Mouse (Mus musculus): Measurements from ENCODE around the gene Cds1. TPM values are rescaled to one million over a fixed set of nuclear protein-coding genes. Genes with fewer than 3 reads are reported as not detected.
A peak's percentile ranks its signal among the peaks of the same experiment; 100 is the strongest.
"Not testable (repeated sequence)": the region's sequence is repeated elsewhere in the genome, so short reads cannot be mapped to it uniquely, and the experiment has no call there.

Cds1 gene
- total RNA-seq, 2 experiments from 2014 or later, result 66.9 to 72.1 TPM

DNA sequence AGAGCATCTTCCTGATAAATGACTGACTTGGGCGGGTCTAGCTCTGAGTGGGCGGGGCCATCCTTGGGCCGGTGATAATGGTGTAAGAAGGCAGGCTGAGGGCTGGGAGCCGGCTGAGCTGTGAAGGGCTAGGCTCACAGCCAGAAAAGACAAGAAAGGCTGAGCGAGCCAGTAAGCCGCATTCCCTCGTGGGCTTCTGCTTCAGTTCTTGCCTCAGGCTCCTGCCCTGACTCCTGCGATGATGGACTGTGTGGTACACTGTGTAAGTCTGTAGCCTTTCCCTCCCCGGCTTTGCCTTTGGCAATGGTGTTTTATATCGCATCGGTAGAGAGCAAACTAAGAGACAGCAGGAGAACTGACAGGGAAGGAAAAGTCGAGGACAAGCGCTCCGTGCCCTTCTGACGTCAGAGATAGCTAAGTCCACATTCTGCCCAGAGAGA is 61.6 kb downstream of the Cds1 start:
- DNase-seq (ENCODE audit: low spot score in 2 of 2), result peak in 1 of 2 experiments; percentile 23

GRCm38 (mm10) chr5:101827477-101827876 is 62.5 kb downstream of the Cds1 start:
- DNase-seq (ENCODE audit: low spot score in 2 of 2), result no peak

- DNase-seq (ENCODE audit: low spot score in 2 of 2), result no peak
Observed at GRCm38 (mm10) chr5:101828932-101829331, 64.0 kb downstream of the Cds1 start.

GRCm38 (mm10) chr5:101830180-101830579 is 65.2 kb downstream of the Cds1 start:
- DNase-seq (ENCODE audit: low spot score in 2 of 2), result no peak

GRCm38 (mm10) chr5:101832042-101832441 is 67.1 kb downstream of the Cds1 start:
- DNase-seq (ENCODE audit: low spot score in 2 of 2), result no peak

DNA sequence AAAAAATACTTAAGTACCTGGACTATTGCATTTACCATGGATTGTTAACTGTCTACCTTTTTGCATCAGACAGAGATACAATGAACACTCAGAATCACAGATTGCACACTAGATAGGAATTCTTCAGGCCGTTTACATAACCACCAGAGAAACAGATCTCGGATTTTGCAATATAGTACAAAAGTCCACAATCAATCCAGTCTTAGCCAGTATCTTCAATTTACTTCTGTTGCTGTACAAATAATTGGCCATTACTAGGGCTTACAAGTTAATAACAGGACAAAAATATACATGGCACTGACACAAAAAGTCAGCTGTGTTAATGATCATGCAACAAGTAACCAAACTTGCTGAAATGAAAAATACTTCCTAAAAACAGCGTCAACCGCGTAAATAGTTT is 68.1 kb downstream of the Cds1 start:
- DNase-seq (ENCODE audit: low spot score in 2 of 2), result no peak

- DNase-seq (ENCODE audit: low spot score in 2 of 2), result peak in 1 of 2 experiments; percentile 30
Observed at GRCm38 (mm10) chr5:101833875-101834274, 68.9 kb downstream of the Cds1 start.

DNA sequence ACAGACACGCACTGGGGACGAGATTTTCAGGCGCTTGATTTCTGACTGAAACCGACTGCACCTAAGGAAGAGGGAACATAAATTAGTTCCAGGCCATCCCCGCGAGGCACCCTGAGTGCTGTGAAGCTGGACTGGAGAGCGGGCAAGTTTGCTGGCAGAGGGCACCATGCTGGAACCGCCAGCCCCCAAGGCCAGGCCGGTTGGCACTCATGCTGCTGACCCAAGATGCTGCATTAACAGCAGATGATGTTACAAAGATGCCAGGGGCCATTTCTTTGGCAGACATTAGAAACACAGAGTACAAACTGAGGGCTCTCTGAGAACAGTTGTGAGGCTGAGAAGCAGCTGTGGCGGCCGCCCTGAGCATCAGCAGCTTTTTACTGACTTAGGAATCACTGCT is 71.3 kb downstream of the Cds1 start:
- no peak for DNase-seq (ENCODE audit: low spot score in 2 of 2)

GRCm38 (mm10) chr5:101837605-101838004 is 72.7 kb downstream of the Cds1 start:
- DNase-seq (ENCODE audit: low spot score in 2 of 2), result not testable (repeated sequence)

DNA sequence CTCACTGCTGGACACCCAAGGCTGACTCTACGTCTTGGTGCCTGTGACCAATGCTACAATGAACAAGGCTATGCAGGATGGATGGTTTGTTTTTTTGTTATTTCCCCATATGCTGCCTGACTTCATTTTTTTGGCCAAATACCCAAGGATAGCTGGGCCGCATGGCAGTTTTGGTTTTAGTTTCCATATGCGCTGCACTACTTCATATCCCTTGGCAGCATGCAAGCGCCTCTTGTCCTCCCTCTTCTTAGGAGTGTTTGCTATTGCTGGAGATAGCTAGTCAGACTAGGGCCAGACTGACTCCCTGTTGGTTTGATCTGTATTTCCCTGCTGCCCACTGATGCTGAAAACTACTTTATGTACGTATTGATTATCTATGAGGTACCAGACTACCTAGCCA is 75.5 kb downstream of the Cds1 start:
- peak in 1 of 2 experiments; percentile 22 for DNase-seq (ENCODE audit: low spot score in 2 of 2)

DNA sequence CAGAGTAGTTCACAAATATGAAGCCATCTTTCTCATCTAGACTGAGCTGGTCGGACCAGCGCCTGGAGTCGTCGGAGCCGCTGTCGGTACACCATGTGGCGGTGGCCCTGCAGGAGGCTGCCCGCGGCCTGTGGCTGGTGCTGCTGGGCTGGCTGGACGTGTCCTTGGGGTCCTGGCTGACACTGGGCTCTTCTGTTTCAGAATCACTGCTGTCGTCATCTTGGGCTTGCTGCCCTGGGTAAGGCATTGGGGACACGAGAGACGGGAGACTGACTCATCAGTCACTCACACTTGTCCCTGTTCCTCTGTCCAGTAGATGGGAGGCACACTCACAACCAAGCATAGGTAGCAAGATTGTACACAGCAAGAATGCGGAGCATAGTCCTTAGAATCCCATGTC is 80.1 kb downstream of the Cds1 start:
- DNase-seq (ENCODE audit: low spot score in 2 of 2), result no peak

DNA sequence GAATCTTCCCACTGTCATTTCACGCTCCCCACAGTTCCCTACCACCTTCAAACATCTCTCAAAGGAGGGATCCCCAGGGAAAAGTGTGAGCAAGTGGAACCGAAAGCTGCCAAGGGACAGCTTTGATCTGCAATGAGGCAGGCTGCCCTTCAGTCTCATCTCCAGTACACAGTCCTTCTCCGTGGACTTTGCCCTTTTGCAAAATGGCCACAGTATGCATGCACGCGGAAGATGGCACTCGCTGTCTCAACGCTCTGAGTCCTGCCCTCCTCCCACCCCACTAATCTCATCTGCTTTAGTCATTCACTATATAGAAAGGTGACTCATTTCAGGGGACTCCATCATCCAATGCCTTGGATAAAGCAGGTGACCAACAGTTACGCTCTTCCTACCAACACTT is 81.0 kb downstream of the Cds1 start:
- no peak for DNase-seq (ENCODE audit: low spot score in 2 of 2)

DNA sequence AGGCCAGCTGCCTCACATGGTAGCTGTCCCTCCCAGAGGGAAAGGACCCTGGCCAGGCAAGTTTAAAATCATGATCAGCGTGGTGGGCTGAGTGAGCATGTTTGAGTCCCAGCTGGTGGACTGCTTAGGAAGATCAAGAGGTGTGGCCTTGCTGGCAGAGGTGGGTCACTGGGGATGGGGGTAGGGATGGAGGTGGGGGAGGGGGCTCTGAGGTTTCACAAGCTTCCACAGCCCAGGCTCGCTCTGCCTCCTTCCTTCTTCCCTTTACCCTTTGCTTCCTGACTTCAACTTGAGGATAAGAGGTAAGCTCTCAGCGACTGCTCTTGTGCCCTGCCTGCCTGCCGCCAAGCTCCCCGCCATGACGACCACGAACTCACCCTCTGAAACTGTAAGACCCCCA is 82.4 kb downstream of the Cds1 start:
- DNase-seq (ENCODE audit: low spot score in 2 of 2), result no peak

DNA sequence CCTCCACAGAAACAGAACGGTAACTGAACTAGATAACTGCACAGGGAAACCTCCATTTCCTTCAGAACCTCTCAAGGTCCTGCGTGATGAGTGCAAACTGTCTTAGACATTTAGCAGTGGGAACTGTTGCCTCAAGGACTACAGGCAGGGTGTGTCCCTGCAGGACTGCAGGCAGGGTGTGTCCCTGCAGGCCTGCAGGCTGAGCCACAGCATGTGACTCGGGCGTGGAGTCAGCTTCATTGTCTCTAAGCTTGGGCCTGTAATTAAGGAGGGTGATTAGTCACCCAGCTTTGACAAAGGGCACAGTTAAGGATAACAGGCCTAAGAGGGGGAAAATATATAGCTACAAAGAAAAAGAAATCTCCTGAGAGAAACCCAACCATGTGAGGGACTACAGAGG is 82.8 kb downstream of the Cds1 start:
- DNase-seq (ENCODE audit: low spot score in 2 of 2), result no peak

DNA sequence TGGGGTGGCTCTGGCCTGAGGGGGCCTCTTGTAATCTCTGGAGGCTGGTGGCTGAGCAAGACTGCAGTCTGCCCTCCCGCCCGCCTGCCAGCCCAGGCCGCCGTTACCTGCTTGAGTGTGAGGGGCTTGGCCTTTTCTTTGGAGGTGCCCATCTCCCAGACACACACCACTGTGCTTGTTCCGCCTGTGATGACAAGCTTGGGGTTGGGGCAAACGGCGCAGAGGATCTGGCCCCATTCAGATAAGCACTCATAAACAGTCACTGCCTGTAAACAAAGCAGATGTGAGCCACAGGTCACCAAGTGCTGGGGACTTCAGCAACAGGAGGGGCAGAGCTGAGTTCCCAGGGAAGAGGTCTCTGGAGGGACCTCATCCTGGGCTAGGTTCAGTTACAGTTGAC is 86.2 kb downstream of the Cds1 start:
- no peak for DNase-seq (ENCODE audit: low spot score in 2 of 2)

DNA sequence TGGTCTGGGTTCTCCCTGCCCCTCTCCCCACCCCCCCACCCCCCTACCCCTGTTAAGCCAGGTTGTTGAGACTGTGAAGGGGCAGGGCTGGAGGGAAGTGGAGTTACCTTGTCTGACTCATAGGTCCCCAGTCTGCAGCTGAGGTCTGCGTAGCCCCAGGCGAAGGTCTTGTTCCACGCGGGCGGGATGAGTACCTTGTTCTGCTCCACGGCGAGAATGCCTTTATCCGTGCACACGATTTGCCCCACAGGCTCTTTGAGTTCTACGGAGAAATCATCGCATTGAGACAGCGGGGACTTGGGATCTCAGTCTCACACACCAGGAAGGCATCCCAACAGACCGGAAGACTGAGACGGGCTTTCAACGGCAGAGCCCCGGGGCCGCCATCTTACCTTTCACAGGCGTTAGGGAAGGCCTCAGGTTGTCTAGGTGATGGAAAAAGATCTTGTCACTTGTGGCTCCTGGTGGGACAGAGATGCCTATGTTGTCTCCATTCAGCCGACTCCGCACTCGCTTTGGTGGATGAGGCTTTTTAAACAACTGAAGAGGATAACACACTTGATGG is 87.3 kb downstream of the Cds1 start:
- DNase-seq (ENCODE audit: low spot score in 2 of 2), result no peak

DNA sequence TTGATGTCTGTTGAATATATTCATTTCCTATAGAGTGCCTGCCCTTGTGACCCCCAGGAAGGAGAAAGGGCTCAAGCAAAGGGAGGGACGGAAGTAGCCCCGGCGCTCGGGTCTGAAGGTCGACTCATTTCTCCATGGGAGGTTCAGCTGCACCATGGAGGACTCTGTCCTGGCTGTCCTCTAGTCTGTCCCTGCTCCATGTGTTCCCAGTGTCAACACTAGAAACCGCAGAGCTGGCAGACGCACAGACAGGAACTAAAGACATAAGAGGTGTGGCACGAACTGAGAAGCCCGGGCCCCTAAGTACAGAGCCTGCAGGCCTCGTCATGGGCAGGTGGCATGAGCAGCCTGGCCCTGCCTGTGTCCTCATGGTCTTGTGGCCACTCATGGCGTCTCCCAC is 89.2 kb downstream of the Cds1 start:
- no peak for DNase-seq (ENCODE audit: low spot score in 2 of 2)

- DNase-seq (ENCODE audit: low spot score in 2 of 2), result no peak
Observed at GRCm38 (mm10) chr5:101854667-101855066, 89.7 kb downstream of the Cds1 start.

- no peak for DNase-seq (ENCODE audit: low spot score in 2 of 2)
Observed at GRCm38 (mm10) chr5:101855475-101855874, 90.5 kb downstream of the Cds1 start.

DNA sequence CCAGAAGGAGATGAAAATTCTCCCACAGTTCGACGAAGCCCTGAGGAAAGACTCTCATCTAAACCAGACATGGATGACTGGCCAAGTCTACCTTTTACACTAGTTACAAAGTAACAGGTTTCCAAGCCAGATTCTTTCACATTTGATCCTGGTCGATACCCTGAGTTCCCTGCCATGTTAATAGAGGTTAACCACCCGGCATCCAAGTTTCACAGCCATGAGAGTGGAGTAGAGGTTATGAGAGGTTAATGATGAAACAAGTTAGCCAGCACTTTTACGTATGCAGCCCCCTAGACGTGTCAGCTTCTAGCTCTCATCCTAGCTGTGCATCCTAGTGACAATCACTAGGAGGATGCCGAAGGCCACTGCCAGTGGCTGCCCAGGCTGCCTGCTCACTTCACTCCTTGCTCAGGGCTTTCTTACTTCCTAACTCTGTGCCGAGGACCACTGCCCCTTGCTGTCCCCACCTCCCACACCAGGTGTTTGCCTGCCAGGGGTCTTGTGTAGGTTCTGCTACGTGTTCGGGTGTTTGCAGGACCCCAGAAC is 94.0 kb downstream of the Cds1 start:
- DNase-seq (ENCODE audit: low spot score in 2 of 2), result no peak

GRCm38 (mm10) chr5:101861786-101862571 is 97.0 kb downstream of the Cds1 start:
- no peak for DNase-seq (ENCODE audit: low spot score in 2 of 2)

DNA sequence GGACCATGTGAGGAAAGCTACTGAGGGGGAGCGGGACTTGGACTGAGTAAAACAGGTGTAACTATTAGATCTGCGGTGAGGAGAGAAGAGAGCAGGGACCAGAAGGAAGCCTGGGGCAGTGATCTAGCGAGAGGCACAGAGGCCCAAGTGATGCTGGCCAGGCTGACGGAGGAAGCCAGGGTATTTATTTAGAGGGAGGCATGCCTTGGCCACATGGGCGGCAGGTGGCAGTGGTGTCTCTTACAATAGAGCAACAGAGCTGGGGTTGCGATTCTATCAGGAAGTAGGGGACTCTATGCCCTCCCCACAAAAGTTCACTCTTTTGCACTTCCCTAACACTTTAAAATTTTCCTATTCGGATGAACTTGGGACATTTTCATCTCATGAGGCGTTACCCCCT is 97.7 kb downstream of the Cds1 start:
- DNase-seq (ENCODE audit: low spot score in 2 of 2), result no peak

GRCm38 (mm10) chr5:101863946-101864345 is 99.0 kb downstream of the Cds1 start:
- no peak for DNase-seq (ENCODE audit: low spot score in 2 of 2)
